Mouse (Mus musculus) heart, embryonic 12.5 days (tissue): Measurements from ENCODE around the gene Speer1. TPM values are rescaled to one million over a fixed set of nuclear protein-coding genes. Genes with fewer than 3 reads are reported as not detected.
"Not testable (repeated sequence)": the region's sequence is repeated elsewhere in the genome, so short reads cannot be mapped to it uniquely, and the experiment has no call there.

ENCODE experiments used
- ATAC-seq: fragments of 200-750 bp; cut with Nextera tagmentation; 2 replicates; pipeline ENCODE4 v1.8.0; 2017; ENCODE audit warnings: moderate TSS enrichment, moderate library complexity; ENCODE audit not compliant: insufficient number of reproducible peaks, low FRiP score
- H3K27ac ChIP-seq: fragments of 300-500 bp; sonication (generic); 2 replicates; pipeline ENCODE4 v1.5.1; 2016; ENCODE audit warnings: mild to moderate bottlenecking, moderate library complexity; ENCODE audit not compliant: poor library complexity, severe bottlenecking
- H3K27me3 ChIP-seq: fragments of 300-500 bp; sonication (generic); replicated peaks from 2 replicates; pipeline ENCODE4 v1.6.1; 2016; ENCODE audit warnings: mild to moderate bottlenecking, moderate library complexity
- H3K36me3 ChIP-seq: fragments of 300-500 bp; sonication (generic); 2 replicates; pipeline ENCODE4 v1.6.1; 2016; ENCODE audit warnings: mild to moderate bottlenecking, moderate library complexity
- H3K4me1 ChIP-seq: fragments of 300-500 bp; sonication (generic); replicated peaks from 2 replicates; pipeline ENCODE4 v1.6.1; 2016; ENCODE audit warnings: mild to moderate bottlenecking
- H3K4me2 ChIP-seq: fragments of 300-500 bp; sonication (generic); 2 replicates; pipeline ENCODE4 v1.6.1; 2016; ENCODE audit warnings: mild to moderate bottlenecking, moderate library complexity
- H3K4me3 ChIP-seq: fragments of 300-500 bp; sonication (generic); 2 replicates; pipeline ENCODE4 v1.5.1; 2016; ENCODE audit warnings: mild to moderate bottlenecking
- H3K9ac ChIP-seq: fragments of 300-500 bp; sonication (generic); 2 replicates; pipeline ENCODE4 v1.6.1; 2016; ENCODE audit warnings: mild to moderate bottlenecking, moderate library complexity
- H3K9me3 ChIP-seq: fragments of 300-500 bp; sonication (generic); replicated peaks from 2 replicates; pipeline ENCODE4 v1.6.1; 2016; ENCODE audit warnings: mild to moderate bottlenecking, moderate library complexity
- WGBS: fragments of 180-500 bp; shearing (Covaris S2); methylation state at CpG from one replicate; pipeline ENCODE4 v1.1.7; 2016; 5-methylcytosine and 5-hydroxymethylcytosine counted together
- polyA plus RNA-seq: library from polyadenylated mRNA; unstranded; fragments of >200 nt; fragmentation: Nextera tagmentation; extraction: Ambion mirVana; gene quantifications from 2 replicates; pipeline ENCODE4 v1.2.1, GENCODE M21; 2016

Gene Speer1
- not detected in 2 replicates for polyA plus RNA-seq

DNA sequence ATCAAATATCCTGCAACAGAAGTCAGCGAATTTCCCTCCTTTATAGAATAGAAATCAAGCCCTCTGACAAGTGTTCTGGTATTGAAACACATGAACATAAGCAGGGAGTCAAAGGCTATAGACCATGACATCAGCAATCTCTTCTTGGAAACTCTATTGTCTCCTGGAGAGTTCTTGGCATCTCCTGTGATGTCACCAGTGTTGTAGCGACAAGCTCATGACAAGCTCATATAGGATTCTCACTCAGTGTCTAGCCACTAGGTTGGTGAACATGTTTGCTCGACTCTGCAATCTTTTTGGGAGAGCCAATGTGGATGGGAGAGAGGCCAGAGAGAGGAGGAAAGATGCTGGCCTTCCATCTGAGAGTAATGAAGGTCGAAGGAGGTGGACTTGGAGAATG lies at the start of gene Speer1:
Speer1 (plus strand) TSS at position 301 of the 400 bp plus-strand sequence.
- H3K27me3 ChIP-seq, ATAC-seq, H3K9ac ChIP-seq, H3K27ac ChIP-seq, H3K4me3 ChIP-seq, H3K4me2 ChIP-seq, H3K9me3 ChIP-seq, H3K4me1 ChIP-seq, H3K36me3 ChIP-seq: not testable (repeated sequence)
- WGBS, result 64% methylated on average over 1 of the region's 4 CpGs

Other genes with a start within 250 kb of the Speer1 start
- gene Gm8879, start 213.9 kb upstream of the Speer1 start, polyA plus RNA-seq, result not detected in 2 replicates
- not detected in 2 replicates for gene Gm5861, start 158.4 kb upstream of the Speer1 start, polyA plus RNA-seq
- not detected in 2 replicates for gene Gm8890, start 85.5 kb upstream of the Speer1 start, polyA plus RNA-seq
- gene Gm8897, start 74.9 kb downstream of the Speer1 start, polyA plus RNA-seq, result not detected in 2 replicates
- gene Gm8906, start 161.2 kb downstream of the Speer1 start, polyA plus RNA-seq, result not detected in 2 replicates